Comparison of ENCODE assay signal across 14 mouse cellular contexts in genomic region chr7:101142907-101143306, GRCm38 (mm10). TPM values are rescaled to one million over a fixed set of nuclear protein-coding genes. Genes with fewer than 3 reads are reported as not detected.
DNase-seq lines count a peak whose midpoint lies in the region; ATAC-seq and TF ChIP-seq lines count a peak whose summit lies in the region.
"Had no signal": no experiment of that assay in that cellular context is flagged by ENCODE, and none has a peak within 500 bp of the region (broad histone marks: within the 10 kb centered on the region; RNA-seq: fewer than 3 reads in every experiment).

No protein-coding gene starts in this region.

- H3K36me3 ChIP-seq in kidney, postnatal 0 days (ENCODE audit: insufficient read depth, low read length) = no peaks in the 10 kb centered on the region
- no peaks in the 10 kb centered on the region for H3K36me3 ChIP-seq in hindbrain, postnatal 0 days (ENCODE audit: insufficient read depth, low read length)

- peak; percentile 79 for DNase-seq in kidney, postnatal 0 days (ENCODE audit: low spot score)
- no peak for DNase-seq in kidney, adult 8-10 months
- DNase-seq in 416B (ENCODE audit: low read depth) = peak; percentile 84
- peak; percentile 16 for DNase-seq in adipocyte (ENCODE audit: low spot score)
- peak; percentile 59 for DNase-seq in lung, postnatal 36 days
- DNase-seq in hindbrain, postnatal 0 days (ENCODE audit: low spot score) = no peak
- no peak for DNase-seq in adrenal gland, postnatal 4 days (ENCODE audit: low spot score in 2 of 2)
- DNase-seq: adrenal gland, postnatal 36 days; cerebellum, postnatal 36 days; gastrocnemius, postnatal 36 days; kidney, postnatal 10 days; left cerebral cortex, postnatal 4 days had no signal

- no peaks in the 10 kb centered on the region for H3K4me1 ChIP-seq in kidney, postnatal 0 days (replicated peaks; ENCODE audit: insufficient read depth, low read length)
- H3K4me1 ChIP-seq in hindbrain, postnatal 0 days (ENCODE audit: insufficient read depth, low read length) = no peaks in the 10 kb centered on the region
- H3K4me1 ChIP-seq: hindbrain, embryonic 15.5 days; neural tube, embryonic 13.5 days had no signal

- peak overlapping the region; percentile 10; the same call in 1 of the 2 replicates for H3K27ac ChIP-seq in kidney, postnatal 0 days
- no peak overlapping the region for H3K27ac ChIP-seq in hindbrain, postnatal 0 days
- H3K27ac ChIP-seq: hindbrain, embryonic 15.5 days; neural tube, embryonic 13.5 days had no signal

- no peak overlapping the region for H3K9ac ChIP-seq in kidney, postnatal 0 days (ENCODE audit: low read depth, low read length)
- no peak overlapping the region for H3K9ac ChIP-seq in hindbrain, postnatal 0 days (replicated peaks; ENCODE audit: low read length)
- H3K9ac ChIP-seq: hindbrain, embryonic 15.5 days; neural tube, embryonic 13.5 days had no signal

- no peaks in the 10 kb centered on the region for H3K27me3 ChIP-seq in kidney, postnatal 0 days (ENCODE audit: insufficient read depth, low read length)
- H3K27me3 ChIP-seq in hindbrain, postnatal 0 days (ENCODE audit: insufficient read depth, low read length) = no peaks in the 10 kb centered on the region
- H3K27me3 ChIP-seq: hindbrain, embryonic 15.5 days; neural tube, embryonic 13.5 days had no signal

- no peak overlapping the region for H3K4me2 ChIP-seq in kidney, postnatal 0 days (ENCODE audit: low read length)
- no peak overlapping the region for H3K4me2 ChIP-seq in hindbrain, postnatal 0 days (ENCODE audit: low read depth, low read length)
- H3K4me2 ChIP-seq: hindbrain, embryonic 15.5 days; neural tube, embryonic 13.5 days had no signal

- H3K9me3 ChIP-seq in kidney, postnatal 0 days (replicated peaks; ENCODE audit: low read length) = no peaks in the 10 kb centered on the region
- H3K9me3 ChIP-seq in hindbrain, postnatal 0 days (ENCODE audit: low read length) = no peaks in the 10 kb centered on the region
- H3K9me3 ChIP-seq: hindbrain, embryonic 15.5 days; neural tube, embryonic 13.5 days had no signal

- ATAC-seq in kidney, postnatal 0 days (replicated peaks; ENCODE audit: low FRiP score, low read depth) = no peak
- no peak for ATAC-seq in hindbrain, postnatal 0 days

- no peak for TF ChIP-seq CTCF in kidney, postnatal 0 days (IDR thresholded peaks at IDR 0.05; ENCODE audit: low read depth)
- TF ChIP-seq CTCF in hindbrain, postnatal 0 days (IDR thresholded peaks at IDR 0.05; ENCODE audit: low read depth) = no peak

- WGBS in kidney, postnatal 0 days = 58% methylated on average over 2 of the region's 2 CpGs
- WGBS in hindbrain, postnatal 0 days = 56% methylated on average over 2 of the region's 2 CpGs

- no peak overlapping the region for H3K4me3 ChIP-seq in kidney, postnatal 0 days (replicated peaks; ENCODE audit: low read depth, low read length)
- H3K4me3 ChIP-seq in hindbrain, postnatal 0 days (ENCODE audit: low read length) = no peak overlapping the region
- H3K4me3 ChIP-seq: hindbrain, embryonic 15.5 days; neural tube, embryonic 13.5 days had no signal

RNA-seq across cellular contexts. Expression of gene Fchsd2, which starts 50.2 kb away (rescaled TPM):
- 15.9 and 16.5 TPM in 2 replicates for polyA plus RNA-seq in kidney, postnatal 0 days (2015; fragmentation: Nextera tagmentation; extraction: Ambion mirVana)
- 42.9 and 43.1 TPM in 2 replicates for total RNA-seq in hindbrain, postnatal 0 days (2014; rRNA removed)
- 32.1 and 34.2 TPM in 2 replicates for polyA plus RNA-seq in hindbrain, postnatal 0 days (2015; fragmentation: Nextera tagmentation; extraction: Ambion mirVana)
- 10 to 100 TPM; 37.8 to 39.9 TPM for total RNA-seq in adrenal gland, postnatal 4 days (2021)

Comparison
In these comparisons a context has a peak if more than half of its experiments do, and no peak if none do; other contexts are left out.
1. DNase-seq: peak in kidney, postnatal 0 days (single experiment), 416B (single experiment), adipocyte (single experiment) and lung, postnatal 36 days (single experiment); none in kidney, adult 8-10 months (0 of 2), hindbrain, postnatal 0 days (single experiment) and adrenal gland, postnatal 4 days (0 of 2).